Mouse (Mus musculus) olfactory bulb, adult 2 months (tissue): ENCODE measurements around the gene Spint2. TPM values are rescaled to one million over a fixed set of nuclear protein-coding genes. Genes with fewer than 3 reads are reported as not detected.

Experiments
- H3K27ac ChIP-seq: fragments of 200-500 bp; 2 replicates; pipeline ENCODE4 v1.5.1; 2012; ENCODE audit warnings: low read depth, low read length; ENCODE audit not compliant: insufficient read depth
- H3K4me1 ChIP-seq: fragments of 200-500 bp; 2 replicates; pipeline ENCODE4 v1.6.1; 2012; ENCODE audit warnings: low read length; ENCODE audit not compliant: control insufficient read depth, insufficient read depth
- H3K4me3 ChIP-seq: fragments of 200-500 bp; 2 replicates; pipeline ENCODE4 v1.5.1; 2012; ENCODE audit warnings: mild to moderate bottlenecking, low read depth, low read length, moderate library complexity; ENCODE audit not compliant: insufficient read depth
- CTCF ChIP-seq: fragments of 200-500 bp; IDR thresholded peaks from 2 replicates; pipeline ENCODE4 v1.5.1; 2012; ENCODE audit warnings: low read depth, mild to moderate bottlenecking, low read length, moderate library complexity; ENCODE audit not compliant: insufficient read depth
- POLR2A ChIP-seq: fragments of 200-500 bp; IDR thresholded peaks from 2 replicates; pipeline ENCODE4 v1.6.1; 2012; ENCODE audit warnings: mild to moderate bottlenecking, low read depth, low read length, moderate library complexity; ENCODE audit not compliant: insufficient read depth
- WGBS: fragments of 180-500 bp; shearing (Covaris S2); methylation state at CpG from one replicate; pipeline ENCODE4 v1.1.7; 2018; 5-methylcytosine and 5-hydroxymethylcytosine counted together
- polyA plus RNA-seq: library from polyadenylated mRNA; stranded (reverse); fragments of >200 nt; gene quantifications from 2 replicates; pipeline ENCODE4 v1.2.4, GENCODE M21; 2012; ENCODE audit warnings: low replicate concordance; ENCODE audit not compliant: missing spikeins, insufficient read depth, insufficient read length

The Spint2 gene
- polyA plus RNA-seq, 1 experiment = not detected

GRCm38 (mm10) chr7:29266931-29267330 lies 14.8 kb downstream of the Spint2 start:
- Histone ChIP-seq H3K4me3 (no peak overlapping the region), H3K4me1 (peaks cover 7% of the 10 kb centered on the region), H3K27ac (no peak overlapping the region)
- TF ChIP-seq CTCF (no peak), POLR2A (no peak)
- 71% methylated on average over 4 of the region's 4 CpGs for WGBS

GRCm38 (mm10) chr7:29265636-29266035 lies 16.1 kb downstream of the Spint2 start:
- TF ChIP-seq CTCF (no peak), POLR2A (no peak)
- 87% methylated on average over 7 of the region's 7 CpGs for WGBS
- H3K4me1 ChIP-seq = no peaks in the 10 kb centered on the region
- H3K27ac ChIP-seq = no peak overlapping the region
- no peak overlapping the region for H3K4me3 ChIP-seq

GRCm38 (mm10) chr7:29263831-29264230 lies 17.9 kb downstream of the Spint2 start:
- WGBS = 93% methylated on average over 3 of the region's 3 CpGs
- TF ChIP-seq CTCF (no peak), POLR2A (no peak)
- H3K4me3 ChIP-seq = no peak overlapping the region
- no peak overlapping the region for H3K27ac ChIP-seq
- no peaks in the 10 kb centered on the region for H3K4me1 ChIP-seq

GRCm38 (mm10) chr7:29262151-29262550 lies 19.6 kb downstream of the Spint2 start:
- 85% methylated on average over 6 of the region's 6 CpGs for WGBS
- H3K4me3 ChIP-seq = no peak overlapping the region
- H3K27ac ChIP-seq = no peak overlapping the region
- TF ChIP-seq CTCF = no peak
- no peaks in the 10 kb centered on the region for H3K4me1 ChIP-seq

GRCm38 (mm10) chr7:29259781-29260730 lies 21.7 kb downstream of the Spint2 start:
- Histone ChIP-seq H3K27ac (no peak overlapping the region), H3K4me3 (no peak overlapping the region), H3K4me1 (no peaks in the 10 kb centered on the region)
- 63% methylated on average over 10 of the region's 10 CpGs for WGBS
- TF ChIP-seq CTCF = no peak
- TF ChIP-seq POLR2A = no peak

- TF ChIP-seq POLR2A = no peak
- TF ChIP-seq CTCF = no peak
- Histone ChIP-seq H3K4me3 (no peak overlapping the region), H3K4me1 (no peaks in the 10 kb centered on the region), H3K27ac (no peak overlapping the region)
- 73% methylated on average over 1 of the region's 1 CpGs for WGBS
Measured at GRCm38 (mm10) chr7:29257368-29257767, 24.3 kb downstream of the Spint2 start.

GRCm38 (mm10) chr7:29255875-29256274 lies 25.8 kb downstream of the Spint2 start:
- 79% methylated on average over 4 of the region's 4 CpGs for WGBS
- Histone ChIP-seq H3K4me3 (no peak overlapping the region), H3K27ac (no peak overlapping the region), H3K4me1 (no peaks in the 10 kb centered on the region)
- TF ChIP-seq POLR2A (no peak), CTCF (no peak)

- TF ChIP-seq POLR2A (no peak), CTCF (no peak)
- WGBS = 77% methylated on average over 5 of the region's 5 CpGs
- H3K27ac ChIP-seq = no peak overlapping the region
- no peak overlapping the region for H3K4me3 ChIP-seq
- no peaks in the 10 kb centered on the region for H3K4me1 ChIP-seq
Measured at GRCm38 (mm10) chr7:29253842-29254241, 27.9 kb downstream of the Spint2 start.

GRCm38 (mm10) chr7:29251166-29251565 lies 30.5 kb downstream of the Spint2 start:
- 86% methylated on average over 3 of the region's 3 CpGs for WGBS
- no peak overlapping the region for H3K27ac ChIP-seq
- TF ChIP-seq POLR2A (no peak), CTCF (no peak)
- H3K4me1 ChIP-seq = peaks cover 8% of the 10 kb centered on the region; the same call in 1 of the 2 replicates
- no peak overlapping the region for H3K4me3 ChIP-seq
